Mouse (Mus musculus) layer of hippocampus, postnatal 14 days (tissue): Measurements from ENCODE around the gene Srpk1. TPM values are rescaled to one million over a fixed set of nuclear protein-coding genes. Genes with fewer than 3 reads are reported as not detected.

Experiments used
- DNase-seq, 2 experiments: peaks; one replicate each; pipeline ENCODE4 v3.0.0; 2021 to 2022; ENCODE audit warnings: low spot score in 2 of 2, mixed read lengths in 1 of 2
- long read RNA-seq, 2 experiments: library from polyadenylated mRNA; stranded (forward); transcript quantifications; one replicate each; pipeline ENCODE4 v2.0.0; 2021
- total RNA-seq, 2 experiments: library from RNA; stranded (reverse); gene quantifications; 2 replicates each; pipeline ENCODE4 v1.2.3; 2021

The Srpk1 gene
- 10 to 100 TPM; 87.0 to 90.8 TPM for total RNA-seq
- long read RNA-seq, experiment 1, full-length matches to known transcripts: 27 of 39 reads
- long read RNA-seq, experiment 1, partial matches to known transcripts: 5 of 39 reads
- long read RNA-seq, experiment 1, other reads (novel, unspliced or antisense): 7 of 39 reads
- long read RNA-seq, experiment 2, full-length matches to known transcripts: 42 of 85 reads
- long read RNA-seq, experiment 2, partial matches to known transcripts: 11 of 85 reads
- long read RNA-seq, experiment 2, other reads (novel, unspliced or antisense): 32 of 85 reads

GRCm38 (mm10) chr17:28622300-28622759 lies at the start of gene Srpk1:
Srpk1 (minus strand) TSS chr17:28622709.
- DNase-seq: peak; percentile 84 to 90

GRCm38 (mm10) chr17:28659564-28659963 lies 37.1 kb upstream of the Srpk1 start:
- DNase-seq: no peak

- peak in 1 of 2 experiments; percentile 11 for DNase-seq
These were observed 35.4 kb upstream of the Srpk1 start for GRCm38 (mm10) chr17:28657936-28658335.

- no peak for DNase-seq
These were observed 27.8 kb upstream of the Srpk1 start for GRCm38 (mm10) chr17:28650268-28650667.

- DNase-seq: peak in 1 of 2 experiments; percentile 21
These were observed 26.3 kb upstream of the Srpk1 start for GRCm38 (mm10) chr17:28648607-28649370.

- no peak for DNase-seq
These were observed 23.7 kb upstream of the Srpk1 start for GRCm38 (mm10) chr17:28646221-28646620.

GRCm38 (mm10) chr17:28644112-28644511 lies 21.6 kb upstream of the Srpk1 start:
- no peak for DNase-seq

- no peak for DNase-seq
These were observed 21.2 kb upstream of the Srpk1 start for GRCm38 (mm10) chr17:28643697-28644096.

- DNase-seq: no peak
These were observed 17.6 kb upstream of the Srpk1 start for GRCm38 (mm10) chr17:28640113-28640512.

- DNase-seq: peak; percentile 28 to 69
These were observed 15.5 kb upstream of the Srpk1 start for GRCm38 (mm10) chr17:28637711-28638690.

- DNase-seq: no peak
These were observed 13.3 kb upstream of the Srpk1 start for GRCm38 (mm10) chr17:28635842-28636241.

GRCm38 (mm10) chr17:28629125-28629524 lies 6.6 kb upstream of the Srpk1 start:
- DNase-seq: no peak

- no peak for DNase-seq
These were observed 6.0 kb upstream of the Srpk1 start for GRCm38 (mm10) chr17:28628248-28629124.

- DNase-seq: no peak
These were observed 4.4 kb upstream of the Srpk1 start for GRCm38 (mm10) chr17:28626937-28627336.

GRCm38 (mm10) chr17:28625327-28625726 lies 2.8 kb upstream of the Srpk1 start:
- no peak for DNase-seq

- no peak for DNase-seq
These were observed 2.3 kb upstream of the Srpk1 start for GRCm38 (mm10) chr17:28624841-28625240.

- peak; percentile 59 to 61 for DNase-seq
These were observed 869 bp downstream of the Srpk1 start for GRCm38 (mm10) chr17:28621381-28622299.

GRCm38 (mm10) chr17:28618775-28619174 lies 3.7 kb downstream of the Srpk1 start:
- DNase-seq: no peak

GRCm38 (mm10) chr17:28618124-28618523 lies 4.4 kb downstream of the Srpk1 start:
- DNase-seq: no peak
